Mouse (Mus musculus) embryo, embryonic 10 days (tissue): Measurements from ENCODE around the gene Chrm1.

Experiments
- DNase-seq: peaks from one replicate; pipeline ENCODE4 v3.0.0-alpha.2; 2015; ENCODE audit warnings: low spot score

The Chrm1 gene

GRCm38 (mm10) chr19:8683627-8684026 is 20.0 kb downstream of the Chrm1 start:
- DNase-seq: no peak

GRCm38 (mm10) chr19:8691871-8692539 is 28.4 kb downstream of the Chrm1 start:
- no peak for DNase-seq

GRCm38 (mm10) chr19:8692740-8693139 is 29.2 kb downstream of the Chrm1 start:
- no peak for DNase-seq

GRCm38 (mm10) chr19:8695330-8695729 is 31.7 kb downstream of the Chrm1 start:
- DNase-seq: peak; percentile 35

GRCm38 (mm10) chr19:8699652-8700051 is 36.1 kb downstream of the Chrm1 start:
- no peak for DNase-seq

GRCm38 (mm10) chr19:8702458-8702857 is 38.9 kb downstream of the Chrm1 start:
- DNase-seq: no peak

- DNase-seq: no peak
Observed at GRCm38 (mm10) chr19:8703571-8703970, 40.0 kb downstream of the Chrm1 start.

- DNase-seq: no peak
Observed at GRCm38 (mm10) chr19:8705026-8705708, 41.6 kb downstream of the Chrm1 start.

GRCm38 (mm10) chr19:8706132-8706667 is 42.6 kb downstream of the Chrm1 start:
- DNase-seq: no peak

GRCm38 (mm10) chr19:8706930-8707329 is 43.3 kb downstream of the Chrm1 start:
- DNase-seq: no peak

GRCm38 (mm10) chr19:8708954-8709353 is 45.4 kb downstream of the Chrm1 start:
- DNase-seq: no peak

GRCm38 (mm10) chr19:8710057-8710456 is 46.5 kb downstream of the Chrm1 start:
- DNase-seq: no peak

GRCm38 (mm10) chr19:8711506-8711905 is 47.9 kb downstream of the Chrm1 start:
- DNase-seq: no peak

GRCm38 (mm10) chr19:8711949-8712869 is 48.6 kb downstream of the Chrm1 start:
- DNase-seq: no peak

- DNase-seq: peak; percentile 91
Observed at GRCm38 (mm10) chr19:8712870-8713305, 49.3 kb downstream of the Chrm1 start.

GRCm38 (mm10) chr19:8713306-8713996 is 49.9 kb downstream of the Chrm1 start:
- DNase-seq: peak; percentile 96

- DNase-seq: no peak
Observed at GRCm38 (mm10) chr19:8713997-8714652, 50.5 kb downstream of the Chrm1 start.

GRCm38 (mm10) chr19:8714653-8715481 is 51.3 kb downstream of the Chrm1 start:
- no peak for DNase-seq

GRCm38 (mm10) chr19:8715868-8716766 is 52.5 kb downstream of the Chrm1 start:
- no peak for DNase-seq
